Mouse (Mus musculus): ENCODE results near the gene Msh6. TPM values are rescaled to one million over a fixed set of nuclear protein-coding genes. Genes with fewer than 3 reads are reported as not detected.
"Not testable (repeated sequence)": the region's sequence is repeated elsewhere in the genome, so short reads cannot be mapped to it uniquely, and the experiment has no call there.

The Msh6 gene
- polyA plus RNA-seq, 1 experiment from 2014 or later, result 37.3 TPM

DNA sequence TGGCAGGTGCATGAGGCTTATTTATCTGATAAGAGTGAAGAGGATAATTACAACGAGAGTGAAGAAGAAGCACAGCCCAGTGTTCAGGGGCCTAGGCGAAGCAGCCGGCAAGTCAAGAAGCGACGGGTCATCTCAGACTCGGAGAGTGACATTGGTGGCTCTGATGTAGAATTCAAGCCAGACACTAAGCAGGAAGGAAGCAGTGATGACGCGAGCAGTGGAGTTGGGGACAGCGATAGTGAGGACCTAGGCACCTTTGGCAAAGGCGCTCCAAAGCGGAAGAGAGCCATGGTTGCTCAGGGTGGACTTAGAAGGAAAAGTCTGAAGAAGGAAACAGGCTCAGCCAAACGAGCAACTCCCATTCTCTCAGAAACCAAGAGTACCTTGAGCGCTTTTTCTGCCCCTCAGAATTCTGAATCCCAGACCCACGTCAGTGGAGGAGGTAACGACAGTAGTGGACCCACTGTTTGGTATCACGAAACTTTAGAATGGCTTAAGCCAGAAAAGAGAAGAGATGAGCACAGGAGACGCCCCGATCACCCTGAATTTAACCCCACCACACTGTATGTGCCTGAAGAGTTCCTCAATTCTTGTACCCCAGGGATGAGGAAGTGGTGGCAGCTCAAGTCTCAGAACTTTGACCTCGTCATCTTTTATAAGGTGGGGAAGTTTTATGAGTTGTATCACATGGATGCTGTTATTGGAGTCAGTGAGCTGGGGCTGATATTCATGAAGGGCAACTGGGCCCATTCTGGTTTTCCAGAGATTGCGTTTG lies 9.8 kb downstream of the Msh6 start:
- Histone ChIP-seq H3K9me3 (no peaks in the 10 kb centered on the region), H3K4me1 (replicated peaks) (peaks cover 6% of the 10 kb centered on the region), H3K36me3 (peaks cover 81% of the 10 kb centered on the region), H3K27me3 (no peaks in the 10 kb centered on the region), H3K4me2 (replicated peaks) (no peak overlapping the region), H3K4me3 (replicated peaks) (no peak overlapping the region), H3K27ac (no peak overlapping the region), H3K9ac (replicated peaks) (no peak overlapping the region)
- no peak for ATAC-seq
- 95% methylated on average over 20 of the region's 20 CpGs for WGBS

DNA sequence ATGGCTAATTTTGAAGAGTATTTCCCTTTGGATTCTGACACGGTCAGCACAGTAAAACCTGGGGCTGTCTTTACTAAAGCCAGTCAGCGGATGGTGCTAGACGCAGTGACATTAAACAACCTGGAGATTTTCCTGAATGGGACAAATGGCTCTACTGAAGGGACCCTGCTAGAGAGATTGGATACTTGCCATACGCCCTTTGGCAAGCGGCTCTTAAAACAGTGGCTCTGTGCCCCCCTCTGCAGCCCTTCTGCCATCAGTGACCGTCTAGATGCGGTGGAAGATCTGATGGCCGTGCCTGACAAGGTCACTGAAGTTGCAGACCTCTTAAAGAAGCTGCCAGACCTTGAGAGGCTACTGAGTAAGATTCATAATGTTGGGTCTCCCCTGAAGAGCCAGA lies 11.1 kb downstream of the Msh6 start:
- no peak overlapping the region for H3K9ac ChIP-seq (replicated peaks)
- no peak overlapping the region for H3K27ac ChIP-seq
- no peak overlapping the region for H3K4me3 ChIP-seq (replicated peaks)
- no peak overlapping the region for H3K4me2 ChIP-seq (replicated peaks)
- ATAC-seq, result no peak
- H3K4me1 ChIP-seq (replicated peaks), result peaks cover 6% of the 10 kb centered on the region
- WGBS, result 90% methylated on average over 8 of the region's 8 CpGs
- H3K36me3 ChIP-seq, result peaks cover 85% of the 10 kb centered on the region
- no peaks in the 10 kb centered on the region for H3K9me3 ChIP-seq
- H3K27me3 ChIP-seq, result no peaks in the 10 kb centered on the region

DNA sequence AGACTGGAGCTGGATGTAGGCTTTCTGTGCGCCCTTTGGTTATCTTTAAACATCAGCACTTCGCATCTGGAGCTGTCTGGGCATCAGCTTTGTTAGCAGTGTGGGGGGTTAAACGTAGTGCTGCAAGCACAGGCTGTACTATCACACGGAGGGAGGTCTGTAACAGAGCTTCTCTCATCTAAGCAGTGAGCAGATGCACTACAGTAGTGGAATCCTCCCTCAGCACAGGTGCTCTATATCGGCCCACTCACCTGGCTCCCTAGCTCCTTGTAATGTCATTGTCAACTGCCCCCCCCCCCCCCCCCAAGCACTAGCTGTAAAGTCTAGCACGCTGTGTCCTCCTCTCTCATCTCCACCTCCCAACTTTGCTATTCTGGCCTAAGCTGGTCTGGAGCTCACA lies 12.6 kb downstream of the Msh6 start:
- no peak for ATAC-seq
- no peak overlapping the region for H3K4me2 ChIP-seq (replicated peaks)
- WGBS, result 60% methylated on average over 6 of the region's 6 CpGs
- peaks cover 90% of the 10 kb centered on the region for H3K36me3 ChIP-seq
- 0 out of 2 replicates have a peak overlapping the region, but pooled peaks have one; percentile 40 for H3K9ac ChIP-seq (replicated peaks)
- no peaks in the 10 kb centered on the region for H3K9me3 ChIP-seq
- H3K4me3 ChIP-seq (replicated peaks), result no peak overlapping the region
- H3K4me1 ChIP-seq (replicated peaks), result peaks cover 6% of the 10 kb centered on the region
- no peaks in the 10 kb centered on the region for H3K27me3 ChIP-seq
- H3K27ac ChIP-seq, result 0 out of 2 replicates have a peak overlapping the region, but pooled peaks have one; percentile 11

DNA sequence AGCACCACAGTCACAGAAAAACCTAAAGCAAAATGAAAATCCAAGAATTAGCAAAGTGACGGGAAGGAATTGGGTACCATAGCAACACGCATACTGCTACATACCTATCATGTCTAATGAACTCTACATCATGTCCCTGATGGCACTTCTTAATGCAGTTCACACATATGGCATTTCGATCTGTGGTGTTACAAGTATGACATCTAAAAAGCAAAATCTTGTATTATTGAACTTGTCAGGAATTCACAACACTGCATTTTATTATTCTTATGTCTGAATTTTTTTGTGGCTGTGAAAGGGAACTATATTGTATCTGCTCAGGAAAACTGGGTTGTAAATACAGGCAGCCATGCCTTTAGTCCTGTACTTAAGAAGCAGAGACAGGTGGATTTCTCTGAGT lies 17.3 kb downstream of the Msh6 start:
- no peak for ATAC-seq
- Histone ChIP-seq H3K9me3 (no peaks in the 10 kb centered on the region), H3K4me1 (replicated peaks) (peaks cover 5% of the 10 kb centered on the region), H3K27ac (no peak overlapping the region), H3K27me3 (no peaks in the 10 kb centered on the region), H3K4me2 (replicated peaks) (no peak overlapping the region), H3K9ac (replicated peaks) (no peak overlapping the region), H3K36me3 (peaks cover 81% of the 10 kb centered on the region), H3K4me3 (replicated peaks) (no peak overlapping the region)
- 90% methylated on average over 3 of the region's 3 CpGs for WGBS

DNA sequence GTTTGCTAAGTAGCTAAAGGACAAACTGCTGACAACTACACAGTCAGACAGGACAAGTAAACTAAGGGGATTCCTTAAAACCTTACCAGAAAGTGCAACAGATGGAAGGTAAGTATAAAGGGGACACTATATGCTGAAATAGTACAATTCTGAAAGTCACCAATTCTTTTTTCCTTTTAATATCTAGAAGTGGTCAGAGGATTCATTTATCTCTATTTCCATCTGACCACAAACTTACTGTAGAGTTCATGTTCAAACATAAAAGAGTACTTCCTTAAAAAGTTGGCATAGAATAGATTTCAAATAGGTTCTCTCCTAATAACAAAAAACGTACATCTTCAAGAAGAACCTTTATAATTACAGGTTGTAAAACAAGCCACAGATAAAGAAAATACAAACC lies 18.5 kb downstream of the Msh6 start:
- ATAC-seq, result no peak
- no peaks in the 10 kb centered on the region for H3K27me3 ChIP-seq
- H3K9me3 ChIP-seq, result no peaks in the 10 kb centered on the region
- H3K4me1 ChIP-seq (replicated peaks), result no peaks in the 10 kb centered on the region
- no peak overlapping the region for H3K9ac ChIP-seq (replicated peaks)
- no peak overlapping the region for H3K4me3 ChIP-seq (replicated peaks)
- no peak overlapping the region for H3K4me2 ChIP-seq (replicated peaks)
- H3K36me3 ChIP-seq, result peaks cover 79% of the 10 kb centered on the region
- no peak overlapping the region for H3K27ac ChIP-seq
- WGBS, result 86% methylated on average over 1 of the region's 1 CpGs

DNA sequence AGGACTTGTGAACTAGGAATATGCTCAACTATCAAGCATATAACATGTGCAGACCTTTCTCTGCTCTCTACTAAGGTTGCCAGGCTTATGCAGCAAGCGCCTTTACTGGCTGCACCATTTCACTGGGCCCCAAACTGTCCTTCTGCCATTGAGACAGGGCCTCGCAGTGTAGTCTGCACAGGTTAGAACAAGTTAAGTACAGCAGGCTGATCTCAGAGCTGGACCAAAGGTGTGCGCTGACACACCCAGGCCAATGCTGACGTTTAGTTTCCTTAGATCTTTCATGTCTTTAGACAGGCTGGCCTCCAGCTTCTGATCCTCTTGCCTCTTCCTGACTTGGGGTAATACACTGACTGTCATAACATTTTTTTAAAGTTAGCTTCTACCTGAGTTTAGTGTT lies 22.9 kb downstream of the Msh6 start:
- 94% methylated on average over 4 of the region's 4 CpGs for WGBS
- Histone ChIP-seq H3K27ac (no peak overlapping the region), H3K27me3 (no peaks in the 10 kb centered on the region), H3K9ac (replicated peaks) (no peak overlapping the region), H3K4me2 (replicated peaks) (no peak overlapping the region), H3K4me3 (replicated peaks) (no peak overlapping the region), H3K4me1 (replicated peaks) (no peaks in the 10 kb centered on the region), H3K9me3 (no peaks in the 10 kb centered on the region), H3K36me3 (peaks cover 79% of the 10 kb centered on the region)
- ATAC-seq, result no peak

DNA sequence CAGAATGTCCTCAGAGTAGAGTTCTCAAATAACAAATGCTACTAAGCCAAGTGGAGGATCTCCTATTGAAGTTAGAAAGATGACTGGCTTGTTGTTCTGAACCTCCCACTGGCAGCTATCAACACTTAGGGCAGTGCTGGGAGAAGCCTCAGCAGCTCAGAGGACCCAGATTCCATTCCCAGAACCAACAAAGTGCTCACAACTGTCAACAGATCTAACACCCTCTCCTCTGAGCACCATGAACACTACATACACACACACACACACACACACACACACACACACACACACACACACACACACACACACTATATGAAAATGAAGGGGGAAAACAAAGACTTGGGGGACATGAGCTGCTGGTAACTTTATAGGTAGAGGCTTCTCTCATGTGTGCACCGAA lies 30.0 kb downstream of the Msh6 start:
- 100% methylated on average over 1 of the region's 1 CpGs for WGBS
- H3K27ac ChIP-seq, result no peak overlapping the region
- H3K4me2 ChIP-seq (replicated peaks), result no peak overlapping the region
- H3K27me3 ChIP-seq, result no peaks in the 10 kb centered on the region
- H3K4me1 ChIP-seq (replicated peaks), result no peaks in the 10 kb centered on the region
- ATAC-seq, result no peak
- peaks cover 75% of the 10 kb centered on the region for H3K36me3 ChIP-seq
- H3K9me3 ChIP-seq, result no peaks in the 10 kb centered on the region
- no peak overlapping the region for H3K4me3 ChIP-seq (replicated peaks)
- no peak overlapping the region for H3K9ac ChIP-seq (replicated peaks)

DNA sequence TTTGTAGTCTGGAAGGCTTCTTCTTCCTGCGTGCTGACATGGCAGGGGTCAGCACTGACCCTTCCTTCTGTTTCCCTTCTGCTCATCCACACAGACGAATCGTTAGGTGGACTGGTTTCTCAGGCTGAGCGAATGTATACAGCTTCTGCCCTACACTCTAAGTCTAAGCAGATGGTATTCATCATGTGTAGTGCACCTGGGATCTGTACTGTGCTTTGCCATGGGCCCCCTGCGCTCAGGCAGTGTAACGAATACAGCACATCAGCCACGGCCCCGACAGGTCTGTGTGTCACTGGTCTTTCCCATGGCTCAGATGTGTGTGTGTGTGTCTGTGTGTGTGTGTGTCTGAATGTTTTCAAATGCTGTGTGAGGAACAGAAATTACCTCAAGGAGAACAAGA lies 32.1 kb downstream of the Msh6 start:
- H3K4me2 ChIP-seq (replicated peaks), result no peak overlapping the region
- WGBS, result 92% methylated on average over 8 of the region's 8 CpGs
- H3K27me3 ChIP-seq, result no peaks in the 10 kb centered on the region
- H3K4me3 ChIP-seq (replicated peaks), result no peak overlapping the region
- H3K9ac ChIP-seq (replicated peaks), result no peak overlapping the region
- no peaks in the 10 kb centered on the region for H3K9me3 ChIP-seq
- no peaks in the 10 kb centered on the region for H3K4me1 ChIP-seq (replicated peaks)
- no peak overlapping the region for H3K27ac ChIP-seq
- peaks cover 77% of the 10 kb centered on the region for H3K36me3 ChIP-seq
- ATAC-seq, result 0 out of 2 replicates have a peak, but pooled peaks have one; percentile 34

DNA sequence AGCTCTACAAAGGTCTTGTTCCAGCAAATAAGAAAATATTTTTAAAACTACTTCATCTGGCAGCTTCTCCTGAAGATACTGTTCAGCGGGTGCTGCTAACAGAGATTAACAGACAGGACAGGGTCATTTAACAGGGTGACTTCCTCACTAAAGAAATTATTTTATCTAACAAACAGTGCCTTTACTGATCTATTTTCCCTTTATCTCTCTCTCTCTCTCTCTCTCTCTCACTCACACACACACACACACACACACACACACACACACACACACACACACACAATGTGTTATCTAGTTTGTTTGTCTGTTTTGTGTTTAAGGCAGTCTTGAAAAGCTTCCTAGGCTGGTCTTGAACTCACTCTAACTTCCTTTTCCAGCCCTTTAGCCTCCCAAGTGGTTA lies 39.6 kb downstream of the Msh6 start:
- no peaks in the 10 kb centered on the region for H3K27me3 ChIP-seq
- H3K27ac ChIP-seq, result no peak overlapping the region
- H3K9ac ChIP-seq (replicated peaks), result no peak overlapping the region
- H3K9me3 ChIP-seq, result no peaks in the 10 kb centered on the region
- no peak for ATAC-seq
- H3K4me2 ChIP-seq (replicated peaks), result no peak overlapping the region
- WGBS, result 89% methylated on average over 1 of the region's 1 CpGs
- peaks cover 5% of the 10 kb centered on the region; the same call in 1 of the 2 replicates for H3K4me1 ChIP-seq (replicated peaks)
- peaks cover 51% of the 10 kb centered on the region for H3K36me3 ChIP-seq
- no peak overlapping the region for H3K4me3 ChIP-seq (replicated peaks)

DNA sequence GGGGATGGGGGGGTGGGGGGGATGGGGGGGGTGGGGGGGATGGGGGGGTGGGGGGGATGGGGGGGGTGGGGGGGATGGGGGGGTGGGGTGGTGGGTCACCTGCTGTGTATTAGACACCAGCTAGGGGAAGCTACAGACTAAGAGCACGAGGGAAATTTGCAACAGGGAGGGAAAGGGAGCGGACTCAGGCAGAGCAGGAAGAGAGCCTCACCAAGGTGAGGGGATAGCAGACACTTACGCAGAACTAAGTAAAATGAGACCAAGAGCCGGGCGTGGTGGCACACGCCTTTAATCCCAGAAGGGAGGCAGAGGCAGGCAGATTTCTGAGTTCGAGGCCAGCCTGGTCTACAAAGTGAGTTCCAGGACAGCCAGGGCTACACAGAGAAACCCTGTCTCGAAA lies 41.2 kb downstream of the Msh6 start:
- H3K4me3 ChIP-seq (replicated peaks); H3K9ac ChIP-seq (replicated peaks); H3K27me3 ChIP-seq; H3K27ac ChIP-seq; ATAC-seq; H3K9me3 ChIP-seq; H3K4me2 ChIP-seq (replicated peaks); H3K4me1 ChIP-seq (replicated peaks): not testable (repeated sequence)
- H3K36me3 ChIP-seq, result peaks cover 38% of the 10 kb centered on the region
- whole genome bisulfite sequencing, result 91% methylated on average over 8 of the region's 8 CpGs

DNA sequence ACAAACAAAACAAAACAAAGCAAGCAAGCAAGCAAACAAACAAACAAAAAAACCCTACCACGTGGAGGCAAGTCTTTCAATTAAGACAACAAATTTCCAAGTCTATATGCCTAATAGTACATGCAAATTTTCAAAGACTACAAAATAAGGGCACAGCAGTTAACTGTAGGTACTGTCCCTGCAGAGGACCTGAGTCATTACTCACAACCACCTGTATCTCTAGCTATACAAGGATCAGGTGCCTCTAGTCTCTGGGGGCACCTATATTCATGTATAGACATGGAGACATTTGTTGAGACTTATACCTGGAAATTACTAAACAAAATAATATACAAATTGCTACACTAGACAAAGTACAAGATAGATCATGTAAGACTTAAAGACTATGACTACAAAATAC lies 49.1 kb downstream of the Msh6 start:
- Histone ChIP-seq H3K4me2 (replicated peaks) (no peak overlapping the region), H3K9ac (replicated peaks) (no peak overlapping the region), H3K4me3 (replicated peaks) (no peak overlapping the region), H3K9me3 (no peaks in the 10 kb centered on the region), H3K27me3 (no peaks in the 10 kb centered on the region), H3K4me1 (replicated peaks) (peaks cover 22% of the 10 kb centered on the region), H3K27ac (no peak overlapping the region), H3K36me3 (no peaks in the 10 kb centered on the region)
- 94% methylated on average over 1 of the region's 1 CpGs for WGBS
- no peak for ATAC-seq

DNA sequence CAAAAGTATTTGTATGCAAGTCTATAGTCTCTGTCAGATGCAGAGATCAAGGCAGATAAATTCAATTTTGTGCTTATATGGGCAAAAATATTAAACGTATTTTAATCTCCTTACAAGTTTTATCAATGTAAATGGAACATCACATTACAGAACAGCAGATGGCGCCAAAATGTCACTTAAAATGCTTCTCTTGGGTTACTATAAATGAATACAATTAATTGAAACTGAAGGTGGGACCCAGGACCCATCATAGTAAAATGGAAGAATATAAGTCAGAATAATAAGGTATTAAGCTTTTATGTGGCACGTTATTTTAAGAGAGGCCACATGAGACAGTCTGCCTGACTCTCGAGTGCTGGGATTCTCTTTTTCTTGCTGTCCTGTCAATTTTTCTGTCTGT lies 50.4 kb downstream of the Msh6 start:
- no peak overlapping the region for H3K4me2 ChIP-seq (replicated peaks)
- H3K4me1 ChIP-seq (replicated peaks), result peaks cover 20% of the 10 kb centered on the region
- no peaks in the 10 kb centered on the region for H3K9me3 ChIP-seq
- ATAC-seq, result no peak
- H3K36me3 ChIP-seq, result no peaks in the 10 kb centered on the region
- 48% methylated on average over 4 of the region's 4 CpGs for WGBS
- H3K27me3 ChIP-seq, result no peaks in the 10 kb centered on the region
- no peak overlapping the region for H3K9ac ChIP-seq (replicated peaks)
- H3K4me3 ChIP-seq (replicated peaks), result no peak overlapping the region
- no peak overlapping the region for H3K27ac ChIP-seq

Data from midbrain, embryonic 13.5 days (tissue).